Mouse (Mus musculus) thymus, adult 18-20 months (tissue): ENCODE results near the gene Ipo13.
A peak's percentile ranks its signal among the peaks of the same experiment; 100 is the strongest.

Experiments
- DNase-seq, 2 experiments: peaks; one replicate each; pipeline ENCODE4 v3.0.0; 2022; ENCODE audit warnings: mixed read lengths in 2 of 2

The Ipo13 gene

DNA sequence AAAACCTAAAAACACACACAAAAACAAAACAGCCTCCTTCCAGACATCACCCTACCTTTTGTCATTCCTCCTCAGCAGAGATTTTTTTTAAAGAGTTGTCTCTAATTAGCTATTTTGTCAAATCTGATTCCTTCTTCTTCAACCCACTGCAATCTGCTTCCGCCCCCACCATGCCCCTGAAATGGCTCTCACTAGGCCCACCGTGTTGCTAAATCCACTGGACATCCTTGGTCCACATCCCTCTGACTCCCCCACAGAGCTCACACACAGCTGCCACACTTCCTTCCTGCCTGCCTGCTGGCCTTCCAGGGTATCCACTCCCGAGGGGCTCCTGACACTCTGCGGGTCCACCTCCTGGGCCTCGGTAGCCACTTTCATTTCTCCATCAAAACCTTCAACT is 36.1 kb downstream of the Ipo13 start:
- no peak for DNase-seq

DNA sequence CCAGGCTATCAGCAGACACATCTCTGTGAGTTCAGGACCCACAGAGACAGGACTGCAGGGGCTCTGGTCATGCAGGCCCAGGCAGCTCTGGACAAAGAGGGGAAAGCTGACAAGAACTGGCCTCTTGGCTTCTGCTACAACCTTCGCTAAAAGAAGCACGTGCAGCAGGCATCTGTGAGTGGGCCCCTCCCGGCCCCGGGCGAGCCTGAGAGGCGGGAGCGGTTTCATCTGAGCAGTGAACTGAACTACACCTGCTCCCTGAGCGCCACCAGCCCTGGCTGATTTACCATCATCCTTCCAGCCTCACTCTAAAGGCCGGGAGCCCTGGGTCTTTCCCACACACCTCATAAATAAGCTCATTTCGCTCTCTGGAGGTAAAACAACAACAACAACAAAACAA is 36.5 kb downstream of the Ipo13 start:
- DNase-seq, result peak; percentile 53 to 54

DNA sequence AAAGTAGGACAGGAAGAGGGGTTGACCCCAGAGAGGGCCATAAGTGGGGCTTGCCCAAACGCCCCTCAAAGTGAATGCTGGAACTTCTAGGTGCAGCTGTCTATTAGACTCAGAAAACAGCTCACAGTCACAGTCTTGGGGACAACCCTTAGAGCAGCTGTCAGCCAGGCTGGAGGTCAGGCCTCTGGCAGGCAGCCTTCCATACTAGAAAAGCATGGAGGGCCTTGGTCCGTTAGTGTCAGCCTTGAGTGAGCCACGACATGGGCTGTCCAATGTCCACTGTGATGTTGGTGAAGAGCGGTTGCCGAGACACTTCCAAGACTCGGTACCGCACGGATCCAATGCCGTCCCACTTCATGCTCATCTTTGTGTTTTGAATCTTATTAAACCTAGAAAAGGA is 41.2 kb downstream of the Ipo13 start:
- no peak for DNase-seq

DNA sequence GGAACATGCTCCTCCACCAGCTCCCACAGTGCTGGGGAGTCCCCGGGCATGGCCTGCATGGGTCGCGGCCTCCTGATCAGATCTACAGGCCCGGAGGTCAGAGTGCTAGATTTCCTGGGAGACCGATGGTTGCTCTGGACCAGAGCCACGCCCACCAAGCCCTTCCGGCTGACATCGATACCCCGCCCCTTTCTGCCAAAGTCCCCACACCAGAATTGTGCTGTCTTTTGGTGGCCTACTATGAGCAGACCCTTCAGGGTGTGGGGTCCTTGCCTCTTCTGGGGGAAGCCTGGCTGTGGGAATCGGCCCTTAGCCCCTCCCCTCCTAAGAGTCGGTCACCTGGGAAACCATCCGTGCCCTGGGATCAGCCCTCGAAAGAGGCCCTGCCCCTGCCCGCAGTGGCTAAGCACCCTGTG is 42.3 kb downstream of the Ipo13 start, which contains the start of gene Ccdc24:
Ccdc24 (minus strand) TSS at position 87 of the 416 bp plus-strand sequence.
- no peak for DNase-seq

DNA sequence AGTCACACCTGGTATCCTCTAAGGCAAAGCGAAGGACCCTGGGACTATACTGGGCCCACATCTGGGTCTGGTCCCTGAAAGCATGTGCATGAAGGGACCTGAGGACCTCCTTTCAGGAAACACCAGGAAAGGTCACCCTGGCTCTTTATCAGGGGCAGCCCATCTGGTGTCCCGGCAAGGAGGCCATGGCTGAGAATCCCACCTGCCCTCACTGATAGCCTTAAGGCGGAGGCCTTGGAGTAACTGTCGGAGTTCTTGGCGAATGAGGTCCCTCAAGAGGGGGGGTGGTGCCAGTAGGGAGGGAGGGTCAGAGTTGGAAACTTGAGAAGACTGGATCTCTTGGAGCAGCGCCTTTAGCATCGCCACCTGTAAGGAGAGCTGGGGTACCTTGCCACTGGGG is 43.0 kb downstream of the Ipo13 start:
- DNase-seq, result no peak

DNA sequence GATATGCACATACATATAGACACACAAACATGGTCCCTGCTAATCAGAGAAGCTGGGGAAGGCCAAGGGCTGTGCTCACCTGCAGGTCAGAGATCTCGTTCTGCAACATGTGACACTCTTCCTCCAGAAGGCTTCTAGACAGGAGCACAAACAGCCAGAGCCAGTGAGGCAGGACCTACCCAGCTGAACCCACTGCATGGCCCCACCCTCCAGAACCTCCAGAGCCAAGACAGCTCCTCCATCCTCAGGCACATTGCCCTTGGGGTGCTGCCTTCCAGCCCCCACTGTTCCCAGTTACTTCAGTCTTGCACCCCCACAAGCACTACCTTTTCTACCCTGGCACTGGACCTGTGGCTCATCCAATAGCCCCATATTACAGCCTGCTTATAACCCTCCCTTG is 44.4 kb downstream of the Ipo13 start:
- no peak for DNase-seq

DNA sequence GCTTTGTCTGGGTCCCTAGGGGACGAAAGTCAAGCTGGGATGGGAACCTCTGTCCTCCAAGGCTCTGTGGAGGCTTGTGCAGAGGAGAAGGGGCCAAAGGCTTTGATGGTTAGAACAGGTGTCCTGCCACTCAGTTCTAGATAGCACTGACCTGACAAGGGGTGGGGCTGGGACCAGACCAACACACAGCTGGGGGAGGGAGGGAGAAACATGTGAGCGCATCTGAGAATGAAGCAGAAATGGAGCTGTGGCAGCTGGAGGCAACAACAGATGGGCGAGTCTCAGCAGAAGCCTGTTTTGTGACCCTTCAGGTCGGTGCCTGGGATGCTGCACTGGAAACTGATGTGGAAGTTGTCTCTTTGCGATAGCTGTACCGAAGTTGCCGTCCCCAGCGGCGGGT is 45.5 kb downstream of the Ipo13 start:
- DNase-seq, result no peak

DNA sequence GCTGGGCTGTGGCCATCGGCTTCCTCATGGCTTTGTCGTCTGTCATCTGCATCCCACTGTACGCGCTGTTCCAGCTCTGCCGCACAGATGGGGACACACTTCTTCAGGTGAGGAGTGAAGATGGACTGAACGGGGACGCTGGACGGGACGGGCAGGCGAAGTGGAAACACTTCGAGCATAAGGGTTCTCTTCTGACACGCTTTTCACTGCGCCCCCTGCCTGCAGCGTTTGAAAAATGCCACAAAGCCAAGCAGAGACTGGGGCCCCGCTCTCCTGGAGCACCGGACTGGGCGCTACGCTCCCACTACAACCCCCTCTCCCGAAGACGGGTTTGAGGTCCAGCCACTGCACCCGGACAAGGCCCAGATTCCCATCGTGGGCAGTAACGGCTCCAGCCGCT is 47.0 kb downstream of the Ipo13 start:
- no peak for DNase-seq

DNA sequence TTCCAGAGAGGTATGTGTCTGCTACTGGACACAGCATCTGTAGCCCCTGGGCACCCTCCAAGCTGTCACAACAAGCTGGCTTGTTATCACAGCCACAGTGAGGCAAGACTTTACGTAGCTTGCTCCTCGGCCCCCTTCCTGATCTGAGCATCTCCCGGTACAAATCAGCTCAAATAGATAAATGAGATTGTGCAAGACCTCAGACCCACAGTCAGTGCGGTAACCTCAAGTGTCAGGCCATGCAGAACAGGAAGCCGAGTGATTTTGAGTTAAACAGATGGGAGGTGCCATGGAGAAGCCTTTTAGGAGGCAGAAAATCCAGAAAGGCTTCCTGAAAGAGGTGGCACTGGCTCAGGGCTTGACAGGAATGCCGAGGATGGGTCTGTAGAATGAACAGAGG is 47.8 kb downstream of the Ipo13 start:
- no peak for DNase-seq

DNA sequence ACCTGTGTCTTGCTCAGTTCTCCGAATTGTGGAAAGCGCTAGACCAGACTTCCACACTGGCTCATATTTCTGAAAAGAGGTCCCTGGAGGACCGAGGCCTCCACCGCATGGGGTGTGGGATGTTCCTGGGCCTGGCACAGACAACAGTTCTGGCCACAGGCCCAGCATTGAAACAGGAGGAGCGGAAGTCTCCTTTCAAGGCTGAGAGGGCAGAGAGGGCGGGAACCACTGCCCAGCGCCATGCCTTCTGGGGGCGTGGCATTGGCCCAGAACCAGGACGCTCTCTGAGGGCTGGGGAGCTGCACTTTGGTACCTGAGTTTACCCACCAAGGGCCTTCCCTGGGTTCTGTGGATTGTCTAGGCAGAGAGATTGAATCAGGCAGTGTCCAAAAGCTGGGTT is 48.7 kb downstream of the Ipo13 start:
- no peak for DNase-seq

DNA sequence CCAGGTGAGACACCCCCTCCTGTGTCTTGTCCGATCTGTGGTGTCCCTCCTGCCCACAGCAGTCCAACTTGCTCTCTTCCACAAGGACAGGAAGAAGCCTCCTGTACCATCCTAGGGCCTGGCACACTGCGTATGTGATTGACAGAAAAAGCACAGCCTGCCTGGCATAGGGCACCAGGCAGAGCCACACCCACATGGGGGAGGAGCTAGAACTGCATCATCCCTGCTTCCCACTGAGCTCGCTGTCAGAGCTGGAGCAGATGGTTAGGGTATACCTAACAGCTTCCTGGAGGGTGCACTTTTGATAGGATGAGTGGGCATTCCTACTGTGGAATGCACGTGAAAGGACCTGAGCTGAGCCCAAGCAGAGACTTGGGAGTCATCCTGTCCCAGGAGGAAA is 52.0 kb downstream of the Ipo13 start:
- DNase-seq, result no peak

DNA sequence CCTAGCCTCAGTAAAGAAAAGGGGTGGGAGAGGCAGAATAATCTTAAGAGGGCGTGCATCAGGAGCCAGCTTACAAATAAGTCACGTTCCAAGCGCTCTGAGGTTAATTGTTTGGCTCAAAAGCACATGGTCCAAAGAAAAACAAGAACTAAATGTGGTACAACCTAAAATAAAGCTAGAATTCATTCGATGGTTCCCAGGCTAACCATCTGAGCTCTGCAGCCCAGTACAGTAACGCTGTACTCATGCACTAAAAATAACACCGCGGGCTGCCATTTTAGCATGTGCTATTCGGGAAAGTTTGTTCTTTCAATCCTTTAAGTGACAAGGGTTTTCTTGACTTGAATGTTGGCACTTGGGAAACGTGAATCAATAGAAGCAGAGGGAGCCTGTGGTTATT is 54.2 kb downstream of the Ipo13 start:
- no peak for DNase-seq

DNA sequence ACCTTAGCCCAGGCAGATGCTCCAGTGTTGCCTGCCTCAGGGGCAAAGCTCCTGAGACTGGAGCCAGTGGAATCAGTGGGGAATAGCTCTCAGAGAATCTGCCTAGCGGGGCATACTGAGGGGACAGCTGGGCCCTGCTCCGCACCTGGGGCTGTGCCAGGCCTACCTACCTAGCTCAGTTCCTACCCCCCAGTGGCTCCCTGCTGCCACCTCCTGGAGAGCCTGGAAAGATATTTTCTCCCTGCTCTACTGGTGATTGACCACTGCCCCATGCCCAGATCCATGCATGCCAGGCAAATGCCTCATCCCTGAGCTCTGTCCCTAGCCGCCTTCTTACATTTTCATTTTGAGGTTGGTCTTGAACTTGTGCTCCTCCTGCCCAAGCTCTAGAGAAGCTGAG is 56.0 kb downstream of the Ipo13 start:
- DNase-seq, result no peak

DNA sequence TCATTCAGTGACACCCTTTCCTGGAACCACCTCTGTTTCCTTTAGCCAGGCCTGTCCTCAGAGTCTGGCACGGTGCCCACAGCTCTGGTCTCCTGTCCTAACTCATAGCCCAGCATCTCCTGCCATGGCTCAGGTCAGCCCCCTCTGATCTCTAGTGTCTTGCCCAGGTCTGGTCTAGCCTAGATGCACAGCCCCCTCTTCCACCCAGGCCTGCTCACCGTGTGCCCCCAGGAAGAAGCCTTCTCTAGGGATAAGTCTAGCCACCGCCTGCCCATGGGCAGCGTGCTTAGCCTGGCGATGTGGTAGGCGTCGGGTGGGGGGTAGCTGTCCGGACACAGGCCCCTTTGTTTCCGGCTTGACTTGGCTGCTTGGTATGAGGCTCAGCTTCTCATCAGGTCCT is 59.7 kb downstream of the Ipo13 start:
- DNase-seq, result no peak

DNA sequence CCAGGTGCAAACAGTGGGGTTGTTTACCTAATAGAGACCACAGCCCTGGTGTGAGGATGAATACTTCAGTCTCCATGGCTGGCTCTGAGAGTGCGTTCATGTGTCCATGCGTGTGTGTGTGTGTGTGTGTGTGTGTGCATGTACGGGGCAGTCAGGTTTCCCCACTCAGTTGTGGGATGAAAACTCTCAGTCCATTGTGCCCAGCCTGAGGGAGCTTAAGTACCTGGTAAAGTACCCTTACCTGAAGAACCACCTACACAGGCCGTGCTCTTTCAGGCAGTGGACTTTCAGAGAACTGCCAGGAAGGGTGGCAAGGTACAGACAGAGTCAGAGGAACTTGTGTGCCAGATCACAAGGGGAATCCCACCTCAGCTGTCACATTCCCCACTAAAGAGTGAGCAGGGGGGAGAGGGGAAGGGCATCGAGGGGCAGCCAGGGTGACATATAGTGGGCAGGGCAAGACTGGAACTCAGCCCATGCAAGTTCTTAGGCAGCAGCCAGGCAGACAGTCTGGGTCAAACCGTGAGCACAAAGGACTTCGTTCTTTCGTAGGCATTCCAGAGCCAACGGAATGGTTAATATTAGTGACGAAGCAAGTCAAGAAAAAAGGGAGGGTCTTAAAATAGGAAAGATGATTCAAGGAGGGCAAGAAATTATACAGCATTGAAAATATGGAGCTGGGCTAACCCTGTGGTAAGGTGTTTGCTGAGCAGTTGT is 62.5 kb downstream of the Ipo13 start:
- DNase-seq, result no peak

DNA sequence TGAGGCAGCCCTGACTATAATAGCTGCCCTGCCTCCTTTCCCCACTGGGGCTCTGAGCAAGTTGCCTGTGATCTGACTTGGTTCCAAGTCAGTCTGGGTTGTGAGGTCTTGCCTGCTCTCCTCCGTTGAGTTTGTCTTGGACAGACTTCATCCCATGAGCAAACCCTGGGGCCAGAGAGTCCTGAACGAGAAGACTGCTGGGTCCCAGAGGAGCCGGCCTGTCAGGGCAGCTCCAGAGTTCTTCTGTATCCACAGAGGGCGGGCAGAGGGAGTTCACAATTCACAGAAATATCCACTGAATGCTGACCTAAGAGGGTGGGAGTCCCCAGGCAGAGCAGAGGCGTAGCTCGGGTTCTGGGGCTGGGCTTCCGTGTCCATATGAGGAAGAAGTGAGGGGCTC is 63.9 kb downstream of the Ipo13 start:
- DNase-seq, result no peak

DNA sequence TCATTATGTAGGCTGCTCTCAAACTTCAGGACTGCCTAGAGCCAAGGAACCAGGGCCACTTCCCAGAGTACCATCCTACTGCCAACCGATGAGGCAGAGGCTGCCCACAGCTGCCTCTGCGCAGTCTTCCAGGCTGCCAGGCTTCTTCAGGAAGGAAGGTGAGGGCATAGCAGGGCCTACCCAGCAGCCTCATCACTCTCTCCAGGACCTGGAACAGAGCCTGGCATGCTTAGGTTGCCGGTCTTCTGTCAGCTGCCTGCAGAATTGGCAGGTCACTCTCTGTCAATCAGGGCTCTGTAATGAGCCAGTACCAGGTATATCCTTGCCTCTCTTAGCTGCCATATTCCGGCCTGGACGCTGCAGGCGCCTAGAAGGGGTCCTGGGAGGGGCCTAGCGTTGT is 64.6 kb downstream of the Ipo13 start:
- no peak for DNase-seq

DNA sequence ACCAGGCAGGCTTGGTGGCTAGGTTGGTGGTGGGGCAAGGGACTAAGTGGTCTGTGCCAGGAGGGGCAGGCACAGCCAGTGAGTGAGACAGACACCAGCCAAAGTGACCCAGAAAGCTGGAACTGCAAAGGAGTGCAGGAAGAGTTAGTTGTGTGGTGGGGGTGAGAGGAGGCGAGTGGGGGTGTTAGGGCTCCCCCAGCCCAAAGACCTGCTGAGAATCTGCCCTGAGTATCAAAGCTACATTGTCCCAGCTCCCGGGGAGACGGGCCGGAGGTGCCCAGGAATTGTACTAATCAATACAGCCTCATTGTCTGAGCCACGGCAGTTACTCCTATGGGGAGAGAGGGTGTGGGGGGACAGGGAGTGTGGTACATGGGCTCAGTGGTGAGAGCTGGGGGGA is 65.3 kb downstream of the Ipo13 start:
- no peak for DNase-seq

DNA sequence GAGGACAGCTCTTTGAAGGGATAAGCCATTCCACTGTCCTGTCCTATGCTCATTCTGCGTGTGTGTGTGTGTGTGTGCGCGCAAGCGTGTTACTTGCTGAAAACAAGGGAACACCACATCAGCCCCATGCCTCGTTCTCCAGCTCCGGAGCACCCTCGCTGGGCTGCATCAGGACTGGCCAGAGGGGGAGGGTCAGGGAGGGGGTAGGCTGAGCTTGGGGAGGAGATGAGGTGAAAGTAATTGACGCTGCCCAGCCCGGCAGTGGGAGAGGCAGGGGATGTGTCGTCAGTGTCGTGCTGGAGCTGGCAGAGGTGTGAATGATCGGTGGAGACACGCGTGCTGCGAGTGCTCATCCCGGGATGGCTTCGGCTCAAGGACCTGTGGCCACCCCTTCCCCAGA is 65.7 kb downstream of the Ipo13 start:
- DNase-seq, result no peak

DNA sequence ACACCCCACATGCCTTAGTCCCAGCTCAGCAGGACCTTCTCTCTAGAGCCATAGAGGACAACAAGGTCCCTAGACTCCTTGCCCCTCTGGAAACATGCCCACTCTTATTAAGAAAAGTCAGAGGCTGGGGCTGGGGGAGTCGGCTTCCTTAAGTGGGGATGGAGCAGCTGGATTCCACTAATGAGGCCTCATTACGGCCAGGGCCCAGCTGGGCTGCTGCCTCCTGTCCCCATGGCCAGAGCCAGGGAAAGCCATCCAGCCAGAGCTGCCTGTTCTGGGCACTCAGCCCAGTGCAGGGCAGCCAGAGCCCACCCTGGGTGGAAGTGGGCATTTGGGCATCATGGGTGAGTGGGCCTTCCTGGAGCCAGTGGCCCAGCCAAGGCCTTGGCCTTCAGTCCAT is 67.8 kb downstream of the Ipo13 start:
- no peak for DNase-seq

DNA sequence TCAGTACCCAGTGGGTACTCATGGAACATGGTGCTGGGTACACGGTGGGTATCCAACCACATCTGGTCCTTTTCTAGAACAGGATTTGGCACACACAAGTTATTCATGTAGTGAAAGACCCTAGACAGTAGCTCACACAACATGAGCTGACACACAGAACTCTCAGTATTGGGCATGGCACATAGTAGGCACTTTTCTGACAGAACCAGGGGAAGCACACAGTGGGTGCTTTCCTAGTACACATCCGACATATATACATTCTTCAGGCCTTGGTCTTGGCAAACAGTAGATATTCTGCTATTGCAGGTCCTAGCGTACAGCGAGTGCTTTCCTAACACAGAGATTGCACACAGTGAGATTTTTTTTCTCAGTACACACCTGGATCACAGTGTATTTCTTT is 68.5 kb downstream of the Ipo13 start:
- DNase-seq, result no peak

DNA sequence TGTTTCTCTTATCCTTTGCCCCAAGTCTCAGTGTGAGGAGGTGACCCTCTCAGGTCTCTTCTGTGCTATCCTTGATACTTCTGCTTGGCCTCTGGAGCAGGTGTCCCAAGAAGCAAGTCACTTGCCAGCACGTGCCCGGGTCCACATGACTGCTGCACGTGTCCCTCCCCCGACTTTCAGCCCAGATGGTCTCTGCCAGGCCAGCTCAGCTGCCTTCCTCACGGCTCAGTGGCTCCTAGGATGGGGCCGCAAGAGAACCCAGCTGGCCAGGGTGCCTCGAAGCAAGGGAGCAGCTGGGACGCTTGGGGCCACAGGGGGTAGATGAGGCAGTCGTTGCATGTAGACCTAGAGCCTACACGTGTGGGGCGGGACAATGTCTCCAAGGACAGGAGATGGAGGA is 69.5 kb downstream of the Ipo13 start:
- no peak for DNase-seq
